Mouse (Mus musculus) adipocyte (in vitro differentiated cells): ENCODE results near the gene Arvcf.

Experiments used
- DNase-seq: peaks from one replicate; pipeline ENCODE4 v3.0.0-alpha.2; 2016; ENCODE audit warnings: low spot score

Arvcf gene

GRCm38 (mm10) chr16:18388583-18389435 lies 40.8 kb downstream of the Arvcf start:
- DNase-seq = no peak

GRCm38 (mm10) chr16:18390399-18390798 lies 42.4 kb downstream of the Arvcf start:
- no peak for DNase-seq

GRCm38 (mm10) chr16:18391127-18391526 lies 43.1 kb downstream of the Arvcf start:
- no peak for DNase-seq

- no peak for DNase-seq
Observed at GRCm38 (mm10) chr16:18391728-18392127, 43.7 kb downstream of the Arvcf start.

GRCm38 (mm10) chr16:18392469-18393426 lies 44.8 kb downstream of the Arvcf start:
- DNase-seq = no peak

GRCm38 (mm10) chr16:18393595-18393994 lies 45.6 kb downstream of the Arvcf start:
- DNase-seq = no peak

GRCm38 (mm10) chr16:18394056-18394455 lies 46.1 kb downstream of the Arvcf start:
- no peak for DNase-seq

GRCm38 (mm10) chr16:18394777-18395619 lies 47.0 kb downstream of the Arvcf start:
- no peak for DNase-seq

- no peak for DNase-seq
Observed at GRCm38 (mm10) chr16:18395620-18396036, 47.6 kb downstream of the Arvcf start.

- peak; percentile 98 for DNase-seq
Observed at GRCm38 (mm10) chr16:18396201-18396600, 48.2 kb downstream of the Arvcf start.

- DNase-seq = no peak
Observed at GRCm38 (mm10) chr16:18396791-18397621, 49.0 kb downstream of the Arvcf start.

- DNase-seq = no peak
Observed at GRCm38 (mm10) chr16:18400028-18400427, 52.0 kb downstream of the Arvcf start.

GRCm38 (mm10) chr16:18400472-18401216 lies 52.7 kb downstream of the Arvcf start:
- DNase-seq = no peak

GRCm38 (mm10) chr16:18403285-18403684 lies 55.3 kb downstream of the Arvcf start:
- DNase-seq = no peak

GRCm38 (mm10) chr16:18405091-18405854 lies 57.3 kb downstream of the Arvcf start:
- DNase-seq = no peak

GRCm38 (mm10) chr16:18405876-18406275 lies 57.9 kb downstream of the Arvcf start:
- DNase-seq = no peak

GRCm38 (mm10) chr16:18406293-18406692 lies 58.3 kb downstream of the Arvcf start:
- peak; percentile 89 for DNase-seq

- DNase-seq = peak; percentile 31
Observed at GRCm38 (mm10) chr16:18407912-18408311, 59.9 kb downstream of the Arvcf start.

GRCm38 (mm10) chr16:18409776-18410175 lies 61.8 kb downstream of the Arvcf start:
- peak; percentile 45 for DNase-seq
